Mouse (Mus musculus) erythroblast, adult 5-6 weeks (primary cell): ENCODE measurements at regions not wholly inside any gene's neighbourhood (a gene's known extent, or its start where the extent isn't known, plus 50 kb on each side); places are given as distances from the start of the nearest gene placed in this dataset.

Source experiments
- ATAC-seq: replicated peaks from 2 replicates; pipeline ENCODE4 v1.8.0; 2016; ENCODE audit warnings: moderate number of reproducible peaks, mild to moderate bottlenecking, moderate TSS enrichment, inconsistent platforms; ENCODE audit not compliant: poor library complexity, low FRiP score, severe bottlenecking

GRCm38 (mm10) chr13:28663950-28664681, 289.4 kb downstream of the Sox4 start:
- no peak for ATAC-seq

GRCm38 (mm10) chr13:28663459-28663858, 290.1 kb downstream of the Sox4 start:
- ATAC-seq: no peak

GRCm38 (mm10) chr13:28662316-28662752, 291.2 kb downstream of the Sox4 start:
- no peak for ATAC-seq

DNA sequence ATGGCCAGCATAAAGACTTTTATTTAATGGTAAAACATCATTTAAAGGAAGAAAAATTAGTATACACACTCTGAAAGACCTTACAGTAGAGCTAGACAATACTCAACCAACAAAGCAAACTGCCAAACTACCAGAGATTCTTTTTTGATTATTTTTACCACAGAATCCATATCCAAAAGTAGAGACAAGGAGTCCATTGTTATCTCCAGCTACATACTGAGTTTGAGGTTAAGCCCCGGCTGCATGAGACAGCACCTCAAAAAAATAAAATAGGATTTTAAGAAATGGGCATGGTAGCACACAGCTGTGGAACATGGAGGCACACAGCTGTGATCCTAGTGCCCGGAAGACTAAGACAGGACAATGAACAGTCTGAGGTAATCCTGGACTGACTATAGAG, 293.4 kb downstream of the Sox4 start:
- no peak for ATAC-seq

GRCm38 (mm10) chr13:28658652-28659051, 294.9 kb downstream of the Sox4 start:
- no peak for ATAC-seq

DNA sequence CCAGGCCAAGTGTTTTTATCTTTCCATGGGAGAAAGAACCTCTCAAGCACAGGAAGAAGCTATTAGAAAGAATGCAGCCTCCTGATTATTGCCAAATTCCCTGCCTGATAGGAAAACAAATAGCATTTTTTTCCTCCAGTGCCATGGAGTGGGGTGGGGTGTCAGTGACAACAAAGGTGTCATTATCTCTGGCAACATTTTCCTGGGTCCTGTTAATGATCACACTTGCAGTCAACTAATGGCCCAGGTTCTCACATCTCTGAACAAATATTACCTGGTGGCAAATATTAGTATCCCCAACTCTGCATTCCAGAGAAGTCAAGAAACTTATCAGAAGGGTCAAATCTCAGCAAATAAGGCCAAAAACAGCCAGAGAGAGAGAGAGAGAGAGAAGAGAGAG, 298.6 kb downstream of the Sox4 start:
- no peak for ATAC-seq

GRCm38 (mm10) chr13:28653362-28653761, 300.2 kb downstream of the Sox4 start:
- ATAC-seq: no peak

- no peak for ATAC-seq
Observed at GRCm38 (mm10) chr13:28651810-28652209, 301.7 kb downstream of the Sox4 start.

DNA sequence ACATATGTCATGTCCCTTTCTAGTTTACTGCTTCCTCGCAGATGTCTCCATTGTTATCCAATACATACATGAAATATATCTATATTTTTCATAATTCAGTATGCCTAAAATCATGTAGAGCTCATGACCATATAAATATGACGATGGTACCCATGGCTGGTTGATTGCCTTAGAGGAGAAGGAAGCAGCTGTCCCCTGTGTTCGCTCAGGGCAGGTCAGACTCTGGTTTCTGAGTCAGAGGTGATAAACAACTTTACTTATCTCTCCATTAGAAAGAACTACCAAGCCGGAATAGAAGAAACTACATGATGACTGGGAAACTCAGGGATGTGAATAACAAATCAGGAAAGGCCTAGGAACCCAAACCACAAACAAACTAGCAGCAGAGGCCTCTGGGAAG, 307.6 kb downstream of the Sox4 start:
- no peak for ATAC-seq

DNA sequence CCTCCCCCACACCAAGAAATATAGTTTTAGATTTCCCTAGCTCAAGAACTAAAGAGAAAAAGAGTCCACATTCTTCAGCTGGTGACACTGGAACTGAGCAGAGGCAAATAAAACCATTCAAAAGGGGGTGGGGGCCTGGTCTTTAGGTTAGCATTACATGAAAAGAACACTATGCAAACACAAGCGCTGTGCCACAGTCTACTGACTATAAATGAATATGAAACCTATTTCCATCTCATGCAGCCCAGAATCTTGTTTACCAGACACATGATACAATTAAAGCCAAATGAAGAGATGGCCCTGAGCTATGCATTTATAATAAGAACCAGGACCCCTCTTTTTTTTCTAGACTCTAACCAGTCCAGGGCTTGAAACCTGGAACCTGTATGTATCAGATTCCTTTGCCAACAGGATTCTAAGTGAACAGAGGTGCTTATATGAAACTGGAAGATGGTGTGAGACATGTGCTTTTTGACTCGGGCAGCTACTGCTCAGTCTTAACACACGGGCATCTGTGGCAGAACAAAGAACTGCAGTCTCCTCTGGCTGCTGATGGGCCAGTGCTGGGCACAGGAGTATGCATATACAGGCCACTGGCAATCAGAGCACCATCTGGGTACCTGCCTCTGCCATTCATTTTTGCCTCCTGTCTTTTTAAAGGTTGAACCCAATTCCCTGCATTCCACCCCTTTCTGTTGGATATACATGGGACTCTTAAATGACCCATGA, 308.5 kb downstream of the Sox4 start:
- ATAC-seq: no peak

GRCm38 (mm10) chr13:28640826-28641225, 312.7 kb downstream of the Sox4 start:
- no peak for ATAC-seq

GRCm38 (mm10) chr13:28635230-28635950, 318.1 kb downstream of the Sox4 start:
- ATAC-seq: no peak

- no peak for ATAC-seq
Observed at GRCm38 (mm10) chr13:28633541-28634041, 319.9 kb downstream of the Sox4 start.

- ATAC-seq: no peak
Observed at GRCm38 (mm10) chr13:28629431-28630331, 323.8 kb downstream of the Sox4 start.

GRCm38 (mm10) chr13:28628751-28629150, 324.8 kb downstream of the Sox4 start:
- ATAC-seq: no peak

DNA sequence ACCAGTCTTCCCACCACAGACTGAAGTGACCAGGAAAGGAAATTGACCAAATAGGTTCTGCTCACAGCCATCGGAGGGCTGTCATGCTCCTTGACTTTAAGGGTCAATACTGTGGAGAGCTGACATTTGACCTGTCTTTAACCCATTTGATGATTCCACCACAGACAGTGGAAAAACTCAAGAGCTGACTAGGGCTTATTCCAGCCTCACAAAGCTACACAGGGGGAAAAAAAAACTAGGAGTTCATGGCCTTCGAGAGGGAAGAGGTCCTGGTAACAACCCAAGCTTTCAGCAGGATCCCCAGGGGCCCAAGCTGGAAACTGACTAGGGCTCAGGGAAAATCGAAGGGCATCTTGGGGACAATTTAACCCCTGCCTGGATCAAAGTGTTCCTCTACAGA, 334.6 kb downstream of the Sox4 start:
- ATAC-seq: no peak

DNA sequence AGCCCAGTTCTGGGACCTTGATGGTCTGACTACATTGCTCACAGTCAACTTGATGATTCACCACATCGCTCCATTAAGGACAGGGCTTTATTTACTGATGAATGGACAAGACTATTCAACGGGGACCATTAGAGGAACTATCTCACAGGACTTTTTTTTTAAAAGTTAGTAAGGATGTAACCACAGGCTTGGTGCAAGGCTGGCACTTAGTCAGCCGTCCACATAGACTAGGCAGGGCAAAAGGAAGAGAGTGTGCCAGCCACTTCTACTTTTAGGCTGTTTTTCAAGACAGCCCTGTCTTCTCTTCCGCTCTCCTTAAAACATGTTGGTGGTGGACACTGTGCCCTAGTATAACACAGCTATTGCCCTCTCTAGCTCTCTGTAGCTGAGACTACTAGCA, 336.0 kb downstream of the Sox4 start:
- no peak for ATAC-seq

DNA sequence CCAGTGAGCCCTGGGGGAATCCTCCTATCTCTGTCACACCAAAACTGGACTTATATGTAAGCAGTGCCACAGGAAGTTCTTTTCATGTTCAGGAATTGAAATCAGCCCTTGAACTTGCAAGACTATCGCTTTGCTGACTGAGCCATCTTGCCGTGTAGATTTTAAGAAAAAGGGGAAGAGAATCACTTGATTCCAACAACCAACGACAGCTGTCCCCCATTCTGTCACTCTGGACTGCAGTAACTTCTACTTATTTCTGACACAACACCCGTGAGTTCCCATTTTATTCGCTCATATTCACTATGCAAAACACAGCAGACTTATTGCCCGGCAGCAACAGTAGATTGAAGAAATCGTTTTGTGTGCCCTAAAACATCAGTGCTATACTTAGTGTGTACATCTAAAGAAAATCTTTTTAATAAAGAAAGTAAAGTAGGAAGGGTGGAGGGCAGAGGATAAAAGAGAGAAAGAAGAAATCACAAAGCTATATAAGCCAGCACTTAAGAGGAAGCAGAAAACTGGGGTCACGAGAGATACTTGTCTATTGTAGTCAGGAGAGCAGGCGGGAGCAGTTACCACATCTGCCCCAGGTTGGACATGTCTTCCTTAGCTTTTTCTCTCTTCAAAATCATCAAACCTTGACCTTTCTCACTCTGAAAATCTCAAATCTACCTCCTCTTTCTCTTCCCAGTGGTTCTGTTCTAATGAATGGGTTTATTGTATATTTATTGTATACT, 336.7 kb downstream of the Sox4 start:
- no peak for ATAC-seq

- no peak for ATAC-seq
Observed at GRCm38 (mm10) chr13:28607551-28608114, 345.9 kb downstream of the Sox4 start.
